Mouse (Mus musculus) thymus, postnatal 0 days (tissue): ENCODE results near the gene Spty2d1. TPM values are rescaled to one million over a fixed set of nuclear protein-coding genes. Genes with fewer than 3 reads are reported as not detected.
A peak's percentile ranks its signal among the peaks of the same experiment; 100 is the strongest.

Experiments
- DNase-seq: peaks from one replicate; pipeline ENCODE4 v3.0.0-alpha.2; 2015; ENCODE audit warnings: low spot score
- polyA plus RNA-seq: library from polyadenylated mRNA; unstranded; fragments of >200 nt; fragmentation: Nextera tagmentation; extraction: Ambion mirVana; gene quantifications from 2 replicates; pipeline ENCODE4 v1.2.1, GENCODE M21; 2015

The Spty2d1 gene
- polyA plus RNA-seq, 1 experiment from 2014 or later = 15.1 TPM

DNA sequence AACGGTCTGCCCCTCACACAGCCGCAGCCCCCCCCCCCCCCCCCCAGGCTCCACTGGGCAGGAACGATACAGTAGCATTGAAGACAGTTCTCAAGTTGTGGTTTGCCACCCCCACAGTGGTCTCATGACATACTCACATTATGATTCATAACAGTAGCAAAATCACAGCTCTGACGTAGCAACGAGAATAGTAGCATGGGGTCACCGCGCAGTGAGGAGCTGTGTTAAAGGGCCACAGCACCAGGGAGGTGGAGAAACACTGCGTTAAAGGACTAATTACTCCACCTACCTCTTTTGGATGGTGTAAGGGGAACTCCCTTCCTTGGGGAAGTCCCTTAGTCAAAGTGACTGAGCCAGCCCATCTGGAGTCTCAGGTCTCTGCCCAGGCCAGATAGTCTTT is 14.3 kb upstream of the Spty2d1 start:
- DNase-seq = no peak

DNA sequence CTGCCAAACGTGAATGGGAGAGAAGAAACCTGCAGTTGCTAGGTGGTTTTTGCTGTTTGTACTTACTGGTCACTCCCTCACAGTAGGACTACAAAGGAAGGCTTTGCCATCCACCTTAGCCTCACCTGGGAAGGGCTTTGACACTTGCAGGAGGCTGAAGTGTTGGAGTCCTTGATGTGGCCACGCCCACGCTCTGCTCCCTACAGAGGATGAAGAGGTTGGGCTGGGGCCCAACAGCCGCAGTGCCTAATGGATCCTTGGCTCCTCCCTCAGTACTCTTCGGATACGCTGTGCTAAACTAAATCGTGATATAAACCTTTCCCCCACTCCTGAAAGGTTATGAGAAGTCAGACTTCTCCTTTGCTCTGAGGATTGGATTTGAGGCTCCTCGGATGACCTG is 12.7 kb upstream of the Spty2d1 start:
- no peak for DNase-seq

DNA sequence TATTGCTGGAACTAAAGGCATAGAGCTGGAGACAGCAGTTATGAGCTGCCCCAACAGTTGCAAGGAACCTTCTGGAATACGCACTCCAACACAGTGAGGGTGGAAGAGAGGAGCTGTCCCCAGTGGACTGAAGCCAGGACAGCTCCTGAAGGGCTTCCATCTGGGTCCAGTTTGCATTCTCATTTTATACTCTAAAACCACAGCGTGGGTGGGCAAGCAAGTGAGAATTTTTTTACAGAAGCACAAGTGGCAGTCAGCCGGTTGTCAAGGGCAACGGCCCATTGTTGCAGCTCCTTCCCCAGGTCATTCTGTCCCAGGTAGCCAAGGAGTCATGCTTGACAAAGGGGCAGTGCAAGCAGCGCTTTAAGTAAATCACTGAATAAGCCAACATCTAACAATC is 11.4 kb upstream of the Spty2d1 start:
- no peak for DNase-seq

DNA sequence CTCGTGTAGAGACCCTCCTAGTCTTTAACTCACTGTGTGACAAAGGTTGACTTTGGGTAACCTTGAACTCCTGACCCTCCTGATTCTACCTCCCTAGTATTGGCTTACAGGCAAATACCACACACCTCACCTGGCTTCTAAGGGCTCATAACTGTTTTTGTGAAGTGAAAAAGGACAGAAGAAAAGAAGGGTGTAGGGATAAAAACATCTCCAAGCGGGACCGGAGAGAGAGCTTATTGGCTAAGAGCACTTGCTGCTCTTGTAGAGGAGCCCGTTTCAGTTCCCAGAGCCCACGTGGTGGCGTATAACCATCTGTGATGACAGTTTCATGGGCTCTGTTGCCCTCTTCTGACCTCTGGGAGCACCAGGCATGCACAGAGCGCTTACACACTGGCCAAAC is 8.9 kb upstream of the Spty2d1 start:
- DNase-seq = no peak

DNA sequence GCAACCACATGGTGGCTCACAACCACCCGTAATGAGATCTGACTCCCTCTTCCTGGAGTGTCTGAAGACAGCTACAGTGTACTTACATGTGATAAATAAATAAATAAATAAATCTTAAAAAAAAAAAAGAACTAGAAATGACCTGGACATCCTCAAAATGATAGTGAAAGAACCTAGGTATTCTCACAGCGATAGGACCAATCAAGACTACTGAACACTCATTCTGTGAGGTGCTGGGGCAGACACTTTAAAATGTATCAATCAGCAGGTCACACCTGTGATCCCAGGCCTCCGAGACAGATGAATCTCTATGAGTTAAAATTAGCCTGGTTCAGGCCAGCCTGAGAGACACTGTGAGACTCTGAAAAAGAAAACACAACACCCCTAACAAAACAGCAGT is 8.4 kb upstream of the Spty2d1 start:
- no peak for DNase-seq

DNA sequence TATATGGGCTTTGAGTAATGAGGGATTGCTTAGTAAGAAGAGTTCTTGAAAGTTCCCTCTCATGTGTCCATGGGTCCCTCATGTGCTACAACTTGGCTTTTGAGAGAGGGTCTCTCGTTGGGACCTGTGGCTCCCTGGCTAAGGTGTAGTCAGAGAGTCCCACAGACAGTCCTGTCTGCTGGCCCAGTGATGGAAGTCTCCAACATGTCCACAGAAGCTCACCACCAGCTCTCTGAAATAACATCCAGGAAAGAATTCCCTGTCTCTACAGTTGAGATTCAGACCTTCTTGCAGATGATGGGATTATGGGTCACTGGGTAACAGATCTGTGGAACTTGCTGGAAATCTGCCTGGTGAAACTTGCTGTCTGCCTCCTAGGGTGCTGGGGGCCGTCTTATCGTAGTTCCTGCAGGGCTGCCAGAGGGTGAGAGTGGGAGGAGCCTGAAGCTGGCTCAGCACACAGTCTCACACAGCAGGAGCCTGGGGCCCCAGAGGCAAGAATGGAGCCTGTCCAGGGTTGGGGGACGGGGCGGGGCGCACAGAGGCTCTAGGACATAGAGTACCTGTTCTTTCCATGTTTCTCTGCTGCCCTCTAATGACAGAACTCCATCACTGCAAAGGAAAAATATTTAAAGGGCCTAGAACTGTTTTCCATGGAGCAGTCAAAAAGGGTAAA is 7.3 kb upstream of the Spty2d1 start:
- peak; percentile 72 for DNase-seq

DNA sequence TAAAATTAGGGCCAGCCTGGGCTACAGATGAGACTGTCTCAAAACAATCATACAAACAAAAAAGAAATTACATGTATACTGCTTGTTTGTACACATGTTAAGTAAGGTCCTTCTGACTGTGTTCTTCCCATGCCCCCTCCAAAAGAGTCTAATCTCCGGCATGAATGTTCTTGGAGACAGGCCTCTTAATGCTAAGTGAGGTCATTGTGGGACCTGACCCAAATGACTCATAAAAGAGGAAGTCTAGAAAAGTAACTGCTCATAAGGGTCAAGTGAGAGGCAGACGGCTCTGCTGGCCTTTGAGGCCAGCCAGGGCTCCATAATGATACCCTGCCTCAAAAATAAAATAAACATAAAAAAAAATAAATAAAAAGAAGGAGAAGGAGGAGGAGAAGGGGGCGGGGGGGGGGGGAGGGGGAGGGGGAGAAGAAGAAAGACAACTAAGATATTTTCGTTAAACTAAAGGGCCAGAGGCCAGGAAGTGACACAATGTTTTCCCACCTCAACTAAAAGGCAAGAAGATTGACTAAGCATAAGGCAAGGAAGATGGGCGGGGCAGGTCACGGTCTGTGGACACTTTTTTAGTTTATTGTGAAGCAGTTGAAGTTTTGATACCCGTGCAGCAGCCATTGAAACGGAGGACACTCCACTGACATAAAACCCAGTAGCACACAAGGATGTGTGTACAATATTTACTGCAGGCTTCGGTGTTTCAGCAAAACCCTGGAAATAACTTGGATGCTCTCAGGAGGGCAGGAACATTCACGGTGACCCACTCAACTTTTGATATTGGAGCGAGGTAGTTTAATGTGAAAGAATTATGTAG is 6.6 kb upstream of the Spty2d1 start:
- DNase-seq = no peak

DNA sequence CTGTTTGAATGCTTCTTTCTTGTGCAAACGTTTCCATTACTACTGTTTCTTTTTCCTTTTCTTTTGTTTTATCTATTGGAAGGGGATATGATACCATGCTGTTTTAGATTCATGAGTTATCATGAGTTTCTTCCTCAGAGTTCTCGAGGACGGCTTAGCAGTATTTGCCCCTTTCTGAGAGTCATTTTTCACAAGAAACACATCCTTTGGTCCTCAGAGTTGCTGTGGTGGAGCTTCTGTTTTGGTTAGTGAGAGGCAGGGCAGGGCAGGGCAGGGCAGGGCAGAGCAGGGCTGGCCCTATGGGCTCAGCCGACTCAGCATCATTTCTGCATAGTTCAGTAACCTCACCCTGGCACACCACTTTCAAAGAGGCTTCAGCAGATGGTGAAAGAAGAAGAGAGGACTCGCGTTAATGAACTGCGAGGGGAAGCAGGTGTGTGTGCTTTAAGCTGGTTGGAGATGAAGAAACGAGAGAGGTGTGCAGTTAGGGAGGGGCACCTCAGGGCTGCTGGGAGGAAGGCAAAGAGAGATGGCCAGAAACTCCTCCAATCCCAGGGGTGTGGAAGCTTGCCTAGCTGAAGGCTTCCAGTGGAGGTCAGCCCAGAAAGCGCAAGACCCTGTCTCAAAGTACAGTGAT is 5.0 kb upstream of the Spty2d1 start:
- peak; percentile 32 for DNase-seq

DNA sequence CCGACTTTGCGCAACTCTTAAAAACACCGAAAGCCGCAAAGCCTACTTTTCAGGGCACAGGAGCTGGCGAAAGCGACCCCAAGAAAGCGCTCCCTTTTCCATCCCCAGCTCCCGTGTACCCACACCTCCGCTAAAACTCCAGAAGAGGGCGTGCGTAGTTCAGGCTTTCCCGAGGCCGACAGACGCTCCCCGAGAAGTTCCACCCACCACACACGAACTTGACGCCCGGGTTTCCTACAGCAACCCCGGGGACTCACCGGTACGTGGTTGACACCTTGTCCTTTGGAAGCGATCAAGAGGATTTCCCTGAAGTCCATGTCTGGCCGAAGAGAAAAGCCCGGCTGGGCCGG is 418 bp downstream of the Spty2d1 start:
- DNase-seq = no peak

DNA sequence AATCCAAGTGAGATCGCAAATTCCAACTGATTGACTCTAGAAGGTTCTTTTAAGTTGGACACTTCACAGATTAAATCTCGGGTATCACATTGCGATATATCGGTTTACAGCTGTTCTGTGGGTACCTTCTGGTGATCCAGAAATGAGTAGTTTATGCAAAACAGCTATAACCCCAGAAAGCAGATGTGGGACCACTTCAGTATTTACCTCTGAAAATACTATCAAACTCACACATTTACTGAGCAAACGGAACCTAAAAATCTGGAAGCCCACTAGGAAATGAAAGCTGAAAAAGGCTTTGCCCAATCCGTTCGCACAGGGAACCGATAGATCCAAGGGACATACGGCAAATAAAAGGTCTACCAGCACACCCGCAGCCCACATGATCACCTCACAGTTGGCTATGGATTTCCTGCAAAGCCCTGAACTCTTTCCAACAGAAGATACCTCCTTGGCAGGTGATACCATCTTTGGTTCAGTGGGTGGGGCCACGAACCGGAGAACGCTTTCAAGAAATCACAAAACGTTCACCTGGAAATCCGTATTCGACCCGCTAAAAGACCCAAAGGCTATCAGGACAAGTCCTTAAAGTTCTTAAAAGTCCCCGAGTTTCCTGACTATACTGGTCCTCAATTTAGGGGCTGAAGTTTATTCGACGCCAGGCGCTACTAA is 966 bp downstream of the Spty2d1 start:
- peak; percentile 33 for DNase-seq

DNA sequence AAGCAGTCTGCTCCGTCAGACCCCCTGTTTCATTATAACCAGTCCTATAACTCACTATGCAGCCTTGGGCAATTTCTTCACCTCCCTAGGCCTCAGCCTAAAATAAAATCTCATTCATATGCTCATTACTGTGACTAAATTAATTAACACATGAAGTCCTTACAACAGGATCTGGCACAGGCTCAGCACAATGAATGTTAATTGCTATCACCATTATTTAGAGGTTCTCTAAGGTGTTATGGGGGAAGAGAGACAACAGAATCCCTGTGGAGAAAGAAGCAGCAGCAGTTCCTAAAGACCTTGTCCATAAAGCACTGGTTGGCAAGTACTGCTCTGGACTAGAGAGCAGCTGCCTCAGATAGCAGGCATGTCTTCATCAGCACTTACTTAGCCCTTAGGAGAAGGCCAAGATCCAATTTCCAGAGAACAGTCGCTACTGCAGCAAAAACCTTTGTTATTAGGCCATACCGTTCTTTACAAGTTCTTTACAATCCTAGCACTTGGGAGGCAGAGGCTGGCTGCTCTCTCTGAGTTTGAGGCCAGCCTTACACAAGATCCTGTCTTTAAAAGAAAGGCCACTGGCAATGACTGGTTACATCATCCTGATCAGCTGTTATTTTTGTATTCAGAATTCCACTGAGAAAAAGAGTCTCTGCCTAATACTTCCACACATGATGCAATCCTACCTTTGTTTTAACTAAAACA is 4.6 kb downstream of the Spty2d1 start:
- no peak for DNase-seq

DNA sequence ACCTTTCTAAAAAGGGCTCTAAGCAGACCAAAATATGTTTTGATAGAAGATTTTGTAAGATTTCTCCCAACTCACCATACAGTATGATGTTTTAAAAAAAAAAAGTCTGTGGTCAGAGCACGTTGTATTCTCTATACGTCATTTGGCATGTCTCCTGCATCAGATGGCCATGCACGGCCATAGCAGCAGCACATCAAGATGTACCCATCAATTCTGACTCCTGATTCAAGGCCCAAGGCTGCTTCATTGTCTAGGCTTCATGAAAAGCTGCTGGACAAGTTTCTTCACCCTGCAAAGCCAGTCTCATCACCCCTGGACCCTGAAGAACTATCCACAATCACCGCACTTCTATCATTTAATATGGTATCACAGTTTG is 6.3 kb downstream of the Spty2d1 start:
- DNase-seq = no peak

DNA sequence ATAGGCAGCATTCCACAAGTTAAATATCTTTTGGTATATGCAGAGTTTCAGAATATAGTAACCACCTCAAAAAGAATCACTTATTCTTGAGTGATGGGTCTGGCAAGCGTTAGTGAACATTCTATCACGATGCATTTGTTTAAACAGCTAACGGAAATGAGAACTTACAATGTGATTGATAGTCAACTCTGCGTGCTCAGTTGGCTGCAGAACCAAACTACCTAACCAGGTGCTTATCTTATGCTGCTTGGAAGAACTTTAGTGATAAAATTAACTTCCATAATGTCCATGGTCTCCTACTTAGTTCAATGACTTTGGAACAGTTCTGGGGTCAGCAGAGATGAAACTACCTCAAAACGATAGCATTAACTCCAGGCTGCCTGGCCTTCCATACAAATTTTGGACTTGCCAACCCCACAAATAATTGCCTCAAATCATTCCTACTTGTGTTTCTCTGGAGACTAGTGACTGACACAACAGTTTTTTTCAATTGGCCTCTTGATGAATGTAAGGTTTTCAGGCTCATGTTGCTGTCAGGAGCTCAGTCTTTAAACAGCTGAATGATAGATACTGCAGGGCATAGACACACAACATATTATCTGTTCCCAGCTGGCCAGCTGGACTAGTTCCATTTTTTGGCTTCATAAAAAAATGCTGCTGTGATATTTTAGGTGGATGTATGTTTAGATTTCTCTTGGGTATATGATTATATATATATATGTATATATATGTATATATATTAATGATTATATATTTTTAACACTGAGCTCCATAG is 6.9 kb downstream of the Spty2d1 start:
- no peak for DNase-seq

DNA sequence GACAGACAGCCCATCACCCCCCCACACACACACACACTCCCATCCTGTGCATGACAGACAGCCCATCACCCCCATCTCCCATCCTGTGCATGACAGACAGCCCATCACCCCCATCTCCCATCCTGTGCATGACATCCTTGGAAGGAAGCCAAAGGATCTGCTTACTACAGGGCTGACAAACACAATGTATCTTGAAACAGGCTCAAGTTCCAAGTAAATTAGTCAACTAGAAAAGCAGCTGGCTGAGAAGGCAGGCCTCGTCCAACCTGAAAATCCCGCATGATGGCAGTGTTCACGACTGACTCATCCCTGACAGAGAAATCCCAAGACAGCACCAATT is 7.6 kb downstream of the Spty2d1 start:
- DNase-seq = no peak

DNA sequence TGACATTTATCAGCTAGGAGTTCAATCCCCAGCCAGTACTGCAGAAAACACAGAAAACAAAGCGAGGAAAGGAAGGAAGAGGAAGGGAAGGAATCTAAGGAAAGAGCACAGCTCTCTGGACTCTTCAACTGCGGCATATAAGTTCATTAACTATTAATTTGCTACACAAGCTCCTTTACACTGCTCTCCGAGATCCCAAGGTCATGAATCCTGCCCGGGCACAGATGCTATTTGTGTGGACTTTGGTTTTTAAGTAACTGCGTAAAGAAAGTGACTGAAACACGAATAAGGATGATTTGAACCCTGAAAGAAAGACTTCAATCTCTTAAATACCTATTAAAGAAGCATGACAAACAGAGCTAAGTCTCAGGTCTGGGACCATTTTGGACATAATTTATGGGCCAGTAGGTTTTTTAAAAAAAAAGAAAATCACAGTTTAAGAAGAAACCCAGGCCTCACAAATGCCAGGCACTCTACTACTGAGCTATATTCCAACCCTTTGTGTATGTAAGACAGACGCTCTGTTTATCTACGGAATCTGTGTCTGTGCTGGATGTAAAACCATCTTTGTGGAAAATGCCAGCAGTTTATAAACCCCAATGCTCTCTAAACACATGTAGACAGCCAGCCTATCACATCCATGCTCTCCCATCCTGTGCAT is 8.1 kb downstream of the Spty2d1 start:
- no peak for DNase-seq

DNA sequence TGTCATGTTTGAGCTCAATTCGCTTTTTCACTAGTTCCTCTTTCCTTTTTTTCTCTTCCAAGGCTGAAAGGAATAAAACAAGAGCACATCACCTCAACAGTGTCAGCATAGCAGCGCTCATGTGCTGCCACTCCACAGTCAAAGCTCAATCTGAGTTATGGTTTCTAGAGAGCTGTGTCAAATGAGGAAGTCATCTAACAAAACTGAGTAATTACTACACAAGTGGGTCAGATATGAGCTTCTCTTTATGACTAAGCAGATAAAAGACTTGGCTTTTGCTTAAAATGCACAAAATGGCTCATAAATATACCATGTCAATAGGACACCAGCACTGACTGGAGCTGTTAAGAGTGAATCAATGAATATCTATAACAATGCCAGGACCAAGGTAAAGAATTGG is 9.3 kb downstream of the Spty2d1 start:
- DNase-seq = no peak

DNA sequence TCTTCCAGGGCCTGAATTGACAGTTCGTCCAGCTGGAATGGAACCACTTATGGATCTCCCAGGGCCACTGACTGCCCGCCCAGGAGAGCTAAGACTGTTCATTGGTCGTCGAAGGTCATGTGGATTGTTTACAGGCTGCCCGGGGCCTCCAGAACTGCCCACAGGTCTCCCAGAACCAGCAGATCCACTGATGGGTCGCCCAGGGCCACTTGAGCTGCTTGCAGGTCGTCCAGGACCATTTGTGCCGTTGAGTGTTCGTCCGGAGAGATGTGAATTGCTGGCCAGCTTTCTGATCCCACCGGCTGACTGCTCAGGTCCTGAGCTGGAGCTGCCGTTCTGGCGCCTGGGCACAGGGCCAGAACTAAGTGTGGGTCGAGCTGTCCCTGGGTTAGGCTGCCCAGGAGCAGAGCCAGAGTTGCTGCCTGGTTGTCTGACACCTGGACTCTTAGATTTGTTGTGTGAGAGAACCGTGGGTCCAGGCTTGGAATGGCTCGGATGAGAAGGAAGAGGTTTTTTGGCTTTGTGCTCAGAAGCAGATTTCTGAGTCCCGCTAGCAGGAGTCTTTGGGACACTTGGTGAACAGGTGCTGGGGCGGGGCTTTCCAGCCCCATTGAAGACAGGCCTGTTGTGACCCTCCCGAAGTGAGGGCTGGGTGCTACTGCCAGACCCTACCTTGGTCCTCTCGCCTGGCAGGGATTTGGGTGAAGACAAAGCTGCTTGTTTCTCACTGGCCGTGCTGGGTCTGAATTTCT is 10.4 kb downstream of the Spty2d1 start:
- no peak for DNase-seq

DNA sequence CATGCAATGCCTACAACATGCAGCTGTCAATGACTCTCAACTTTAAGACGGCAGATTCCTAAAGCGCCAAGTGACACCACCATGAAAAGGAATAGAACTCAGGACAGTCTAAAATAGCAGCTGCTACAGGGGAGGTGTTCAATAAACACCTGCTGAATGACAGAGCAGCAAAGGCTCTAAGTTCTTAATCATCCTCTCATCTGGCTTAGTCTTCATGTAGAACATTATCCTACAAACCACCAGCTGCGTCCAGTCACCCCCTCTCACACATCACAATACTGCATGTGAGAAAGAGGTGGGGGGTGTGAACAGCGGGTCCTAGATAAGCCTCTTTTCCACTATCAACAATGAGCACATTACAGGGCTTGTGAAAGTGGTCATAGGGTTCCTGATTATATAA is 11.2 kb downstream of the Spty2d1 start:
- DNase-seq = no peak

DNA sequence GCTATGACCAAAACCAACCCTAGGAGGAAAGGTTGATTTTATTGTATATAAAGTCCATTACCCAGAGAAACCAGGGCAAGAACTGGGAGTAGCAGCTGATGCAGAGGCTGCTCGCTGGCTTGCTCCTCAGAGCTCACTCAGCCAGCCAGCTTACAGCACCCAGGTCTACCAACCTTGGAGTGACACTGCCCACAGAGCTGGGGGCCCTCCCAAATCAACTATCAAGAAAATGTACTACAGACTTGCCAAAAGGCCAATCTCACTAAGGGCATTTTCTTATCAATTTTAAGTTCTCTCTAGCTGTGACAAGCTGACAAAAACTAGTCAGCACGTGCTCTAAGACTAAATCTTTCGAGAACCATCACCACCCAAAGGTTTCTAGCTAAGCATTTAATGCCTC is 12.7 kb downstream of the Spty2d1 start:
- DNase-seq = no peak

DNA sequence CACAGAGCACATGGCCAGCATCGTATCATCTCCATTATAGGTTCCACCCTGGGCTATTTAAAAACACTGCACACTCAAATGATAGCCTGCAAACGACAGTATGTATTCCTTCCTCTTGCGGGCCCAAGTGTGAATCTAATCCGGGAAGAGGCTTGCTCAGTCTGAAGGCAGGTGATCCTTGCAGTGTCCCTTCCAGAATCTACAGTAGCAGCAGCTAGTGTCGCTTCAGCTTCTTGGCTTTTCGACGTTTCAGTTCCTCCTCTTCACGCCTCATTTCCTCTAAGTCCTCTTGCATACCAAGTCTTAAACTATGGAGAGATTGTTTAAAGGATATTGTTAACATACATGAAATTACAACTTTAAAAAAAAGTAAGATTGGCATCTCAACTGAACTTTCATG is 15.1 kb downstream of the Spty2d1 start:
- no peak for DNase-seq
